ENCODE assay signal across 8 mouse cellular contexts in genomic region chr15:99972361-99972988, GRCm38 (mm10). TPM values are rescaled to one million over a fixed set of nuclear protein-coding genes. Genes with fewer than 3 reads are reported as not detected.
DNase-seq lines count a peak whose midpoint lies in the region; ATAC-seq and TF ChIP-seq lines count a peak whose summit lies in the region.

No protein-coding gene starts in this region.

- no peaks in the 10 kb centered on the region for H3K9me3 ChIP-seq in embryonic facial prominence, embryonic 15.5 days (replicated peaks)
- no peaks in the 10 kb centered on the region for H3K9me3 ChIP-seq in heart, embryonic 10.5 days
- H3K9me3 ChIP-seq in kidney, embryonic 15.5 days (replicated peaks): no peaks in the 10 kb centered on the region

- H3K4me3 ChIP-seq in bone marrow, adult 2 months (replicated peaks; ENCODE audit: control insufficient read depth, low read depth, low read length): peak overlapping the region; percentile 75
- peak overlapping the region; percentile 81 for H3K4me3 ChIP-seq in embryonic facial prominence, embryonic 15.5 days (replicated peaks)
- peak overlapping the region; percentile 99 for H3K4me3 ChIP-seq in heart, embryonic 10.5 days
- H3K4me3 ChIP-seq in kidney, embryonic 15.5 days (replicated peaks): peak overlapping the region; percentile 86

- peak; percentile 97 for ATAC-seq in embryonic facial prominence, embryonic 15.5 days (ENCODE audit: insufficient number of reproducible peaks, low FRiP score, low TSS enrichment, low read depth)
- ATAC-seq in kidney, embryonic 15.5 days (replicated peaks; ENCODE audit: low FRiP score): peak; percentile 97
- ATAC-seq in monocyte, adult 5-6 weeks (replicated peaks; ENCODE audit: insufficient number of reproducible peaks, low FRiP score, low TSS enrichment, poor library complexity, severe bottlenecking): peak; percentile 96

- peak overlapping the region; percentile 53 for H3K9ac ChIP-seq in embryonic facial prominence, embryonic 15.5 days
- H3K9ac ChIP-seq in kidney, embryonic 15.5 days: peak overlapping the region; percentile 91

- H3K27ac ChIP-seq in bone marrow, adult 2 months (ENCODE audit: control insufficient read depth, insufficient read depth, low read depth, low read length, poor library complexity): peak overlapping the region; percentile 80
- H3K27ac ChIP-seq in embryonic facial prominence, embryonic 15.5 days (replicated peaks): peak overlapping the region; percentile 99
- peak overlapping the region; percentile 99 for H3K27ac ChIP-seq in heart, embryonic 10.5 days
- peak overlapping the region; percentile 99 for H3K27ac ChIP-seq in kidney, embryonic 15.5 days

- peak overlapping the region; percentile 57 for H3K4me2 ChIP-seq in embryonic facial prominence, embryonic 15.5 days (replicated peaks)
- H3K4me2 ChIP-seq in kidney, embryonic 15.5 days: peak overlapping the region; percentile 71

- H3K36me3 ChIP-seq in embryonic facial prominence, embryonic 15.5 days: no peaks in the 10 kb centered on the region
- H3K36me3 ChIP-seq in heart, embryonic 10.5 days: no peaks in the 10 kb centered on the region
- H3K36me3 ChIP-seq in kidney, embryonic 15.5 days: no peaks in the 10 kb centered on the region

- TF ChIP-seq CTCF in bone marrow, adult 2 months (IDR thresholded peaks at IDR 0.05; ENCODE audit: control insufficient read depth, insufficient read depth, low read length): no peak

- whole genome bisulfite sequencing in bone marrow, adult 2 months: under 1% methylated on average over 50 of the region's 50 CpGs
- under 1% methylated on average over 50 of the region's 50 CpGs for WGBS in embryonic facial prominence, embryonic 15.5 days
- WGBS in heart, embryonic 10.5 days: under 1% methylated on average over 50 of the region's 50 CpGs
- under 1% methylated on average over 50 of the region's 50 CpGs for WGBS in kidney, embryonic 15.5 days

- H3K27me3 ChIP-seq in embryonic facial prominence, embryonic 15.5 days: no peaks in the 10 kb centered on the region
- H3K27me3 ChIP-seq in heart, embryonic 10.5 days (ENCODE audit: insufficient read depth, poor library complexity, severe bottlenecking): no peaks in the 10 kb centered on the region
- H3K27me3 ChIP-seq in kidney, embryonic 15.5 days: no peaks in the 10 kb centered on the region

- peaks cover 3% of the 10 kb centered on the region; the same call in 1 of the 2 replicates for H3K4me1 ChIP-seq in bone marrow, adult 2 months (ENCODE audit: control insufficient read depth, insufficient read depth, low read length)
- no peaks in the 10 kb centered on the region for H3K4me1 ChIP-seq in embryonic facial prominence, embryonic 15.5 days
- 0 out of 2 replicates have a peak, but pooled peaks cover 3% of the 10 kb centered on the region for H3K4me1 ChIP-seq in heart, embryonic 10.5 days
- peaks cover 12% of the 10 kb centered on the region for H3K4me1 ChIP-seq in kidney, embryonic 15.5 days

- TF ChIP-seq POLR2A in bone marrow, adult 2 months (IDR thresholded peaks at IDR 0.05; ENCODE audit: borderline replicate concordance, control insufficient read depth, low read depth, low read length): peak; percentile 64; the same call in 1 of the 2 replicates

- DNase-seq in 416B (ENCODE audit: low read depth) (peak; percentile 97), liver (peak; percentile 97)
- DNase-seq in heart, embryonic 10.5 days (ENCODE audit: low spot score): peak; percentile 98
- peak; percentile 95 to 97 for DNase-seq in spleen, postnatal 4 days (ENCODE audit: low spot score in 2 of 2)

RNA-seq across cellular contexts. Expression of gene Larp4, which starts 2.6 kb away (rescaled TPM):
- 6.0 and 13.2 TPM in 2 replicates for polyA plus RNA-seq in bone marrow, adult 2 months (2011; ENCODE audit: insufficient read depth, insufficient read length, low replicate concordance, missing spikeins)
- 25.0 and 25.1 TPM in 2 replicates for polyA plus RNA-seq in embryonic facial prominence, embryonic 15.5 days (2015; fragmentation: Nextera tagmentation; extraction: Ambion mirVana)
- 36.3 and 41.2 TPM in 2 replicates for polyA plus RNA-seq in heart, embryonic 10.5 days (2016; fragmentation: Nextera tagmentation; extraction: Ambion mirVana)
- polyA plus RNA-seq in kidney, embryonic 15.5 days (2015; fragmentation: Nextera tagmentation; extraction: Ambion mirVana): 38.6 and 39.4 TPM in 2 replicates
- total RNA-seq in monocyte, adult 5-6 weeks (2017): 49.3 to 57.6 TPM (median 49.7 TPM) in 3 replicates

RNA-seq across cellular contexts. Expression of gene Fam186a, which starts 5.6 kb away (rescaled TPM):
- polyA plus RNA-seq in bone marrow, adult 2 months (2011; ENCODE audit: insufficient read depth, insufficient read length, low replicate concordance, missing spikeins): not detected in 2 replicates
- polyA plus RNA-seq in embryonic facial prominence, embryonic 15.5 days (2015; fragmentation: Nextera tagmentation; extraction: Ambion mirVana): 0.03 and 0.04 TPM in 2 replicates
- 0.05 TPM in 1 of 2 replicates, not detected in the other for polyA plus RNA-seq in heart, embryonic 10.5 days (2016; fragmentation: Nextera tagmentation; extraction: Ambion mirVana)
- polyA plus RNA-seq in kidney, embryonic 15.5 days (2015; fragmentation: Nextera tagmentation; extraction: Ambion mirVana): not detected in 2 replicates
- total RNA-seq in monocyte, adult 5-6 weeks (2017): not detected in 3 replicates

Comparison
In these comparisons a context has a peak if more than half of its experiments do, and no peak if none do; other contexts are left out.
1. Peak in every context shown above with its lines: DNase-seq, ATAC-seq, H3K4me3 ChIP-seq and H3K27ac ChIP-seq.